Mouse (Mus musculus) cerebellum, postnatal 25 days (tissue): ENCODE measurements around the gene Kif28.
"Not testable (repeated sequence)": the region's sequence is repeated elsewhere in the genome, so short reads cannot be mapped to it uniquely, and the experiment has no call there.

ENCODE experiments used
- DNase-seq, 2 experiments: peaks; one replicate each; pipeline ENCODE4 v3.0.0; 2021; ENCODE audit warnings: mixed read lengths in 2 of 2

The Kif28 gene

GRCm38 (mm10) chr1:179745171-179745570 is at the start of gene Kif28:
Kif28 (minus strand) TSS chr1:179745271.
- no peak for DNase-seq

GRCm38 (mm10) chr1:179787281-179787680 is 42.2 kb upstream of the Kif28 start:
- DNase-seq, result no peak

- DNase-seq, result no peak
These were observed 40.4 kb upstream of the Kif28 start for GRCm38 (mm10) chr1:179785502-179785901.

- no peak for DNase-seq
These were observed 39.0 kb upstream of the Kif28 start for GRCm38 (mm10) chr1:179784098-179784497.

- no peak for DNase-seq
These were observed 31.8 kb upstream of the Kif28 start for GRCm38 (mm10) chr1:179776831-179777230.

- DNase-seq, result no peak
These were observed 15.5 kb upstream of the Kif28 start for GRCm38 (mm10) chr1:179760553-179760952.

GRCm38 (mm10) chr1:179760086-179760485 is 15.0 kb upstream of the Kif28 start:
- DNase-seq, result no peak

- DNase-seq, result no peak
These were observed 11.4 kb upstream of the Kif28 start for GRCm38 (mm10) chr1:179756477-179756876.

GRCm38 (mm10) chr1:179753006-179753405 is 7.9 kb upstream of the Kif28 start:
- DNase-seq, result peak; percentile 57 to 78

GRCm38 (mm10) chr1:179752276-179752675 is 7.2 kb upstream of the Kif28 start:
- DNase-seq, result no peak

- DNase-seq, result no peak
These were observed 1.4 kb downstream of the Kif28 start for GRCm38 (mm10) chr1:179743593-179744193.

GRCm38 (mm10) chr1:179736483-179736882 is 8.6 kb downstream of the Kif28 start:
- no peak for DNase-seq

- peak; percentile 83 to 84 for DNase-seq
These were observed 10.3 kb downstream of the Kif28 start for GRCm38 (mm10) chr1:179734500-179735474.

GRCm38 (mm10) chr1:179731391-179731790 is 13.7 kb downstream of the Kif28 start:
- DNase-seq, result no peak

GRCm38 (mm10) chr1:179728661-179729060 is 16.4 kb downstream of the Kif28 start:
- DNase-seq, result no peak

GRCm38 (mm10) chr1:179722811-179723469 is 22.1 kb downstream of the Kif28 start:
- DNase-seq, result no peak

GRCm38 (mm10) chr1:179715786-179716185 is 29.3 kb downstream of the Kif28 start:
- DNase-seq, result no peak

- not testable (repeated sequence) for DNase-seq
These were observed 29.8 kb downstream of the Kif28 start for GRCm38 (mm10) chr1:179715289-179715688.

- no peak for DNase-seq
These were observed 31.7 kb downstream of the Kif28 start for GRCm38 (mm10) chr1:179713367-179713766.

- DNase-seq, result no peak
These were observed 32.4 kb downstream of the Kif28 start for GRCm38 (mm10) chr1:179712658-179713057.

GRCm38 (mm10) chr1:179710739-179711138 is 34.3 kb downstream of the Kif28 start:
- DNase-seq, result no peak

- peak; percentile 52 to 65 for DNase-seq
These were observed 35.7 kb downstream of the Kif28 start for GRCm38 (mm10) chr1:179709390-179709789.

GRCm38 (mm10) chr1:179705154-179705553 is 39.9 kb downstream of the Kif28 start:
- peak in 1 of 2 experiments; percentile 33 for DNase-seq
